Mouse (Mus musculus) gastrocnemius, adult 2 months (tissue): ENCODE data around the gene Asic2. TPM values are rescaled to one million over a fixed set of nuclear protein-coding genes. Genes with fewer than 3 reads are reported as not detected.

Source experiments
- DNase-seq: peaks from one replicate; pipeline ENCODE4 v3.0.0; 2022
- H3K27ac ChIP-seq: fragments of 200-600 bp; 2 replicates; pipeline ENCODE4 v1.8.1; 2022; ENCODE audit warnings: mild to moderate bottlenecking
- H3K4me3 ChIP-seq: fragments of 200-600 bp; 2 replicates; pipeline ENCODE4 v1.8.1; 2022; ENCODE audit warnings: mild to moderate bottlenecking, moderate library complexity
- CTCF ChIP-seq: fragments of 200-600 bp; IDR thresholded peaks from 2 replicates; pipeline ENCODE4 v1.8.1; 2022; ENCODE audit warnings: antibody characterized with exemption, mild to moderate bottlenecking, moderate library complexity
- intact Hi-C: fragments of 180-260 bp; cut with DNase I; formaldehyde crosslinking; loops from one replicate; pipeline ENCODE4 v1.15.1; 2025
- total RNA-seq, 2 experiments: library from RNA; stranded (reverse); gene quantifications; 2 replicates each; pipeline ENCODE4 v1.2.3; 2021

Asic2 gene
- total RNA-seq, 2 experiments from 2014 or later: 0.10 TPM; not detected in 1

DNA sequence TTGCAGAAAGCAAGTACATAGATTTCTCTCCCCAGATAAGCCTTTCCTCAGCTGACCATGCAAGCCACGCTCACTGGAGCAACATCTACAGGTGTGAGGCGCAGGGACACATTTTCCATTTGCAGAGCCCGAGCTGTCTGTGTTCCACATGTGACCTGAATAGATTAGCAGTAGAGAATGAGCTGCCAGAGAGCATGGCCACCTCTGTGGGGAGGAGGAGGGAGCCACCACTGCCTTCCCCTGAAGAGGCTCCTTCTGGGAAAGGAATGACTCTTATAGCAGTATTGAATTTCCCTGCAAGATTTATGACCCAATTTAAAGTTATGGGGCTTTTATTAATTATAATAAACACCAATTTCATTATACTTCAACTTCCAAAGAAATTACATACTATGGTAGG, 230.5 kb downstream of the Asic2 start:
- TF ChIP-seq CTCF: no peak
- no peak overlapping the region for H3K4me3 ChIP-seq
- DNase-seq: no peak
- intact Hi-C loops: no loop called here
- no peak overlapping the region for H3K27ac ChIP-seq

DNA sequence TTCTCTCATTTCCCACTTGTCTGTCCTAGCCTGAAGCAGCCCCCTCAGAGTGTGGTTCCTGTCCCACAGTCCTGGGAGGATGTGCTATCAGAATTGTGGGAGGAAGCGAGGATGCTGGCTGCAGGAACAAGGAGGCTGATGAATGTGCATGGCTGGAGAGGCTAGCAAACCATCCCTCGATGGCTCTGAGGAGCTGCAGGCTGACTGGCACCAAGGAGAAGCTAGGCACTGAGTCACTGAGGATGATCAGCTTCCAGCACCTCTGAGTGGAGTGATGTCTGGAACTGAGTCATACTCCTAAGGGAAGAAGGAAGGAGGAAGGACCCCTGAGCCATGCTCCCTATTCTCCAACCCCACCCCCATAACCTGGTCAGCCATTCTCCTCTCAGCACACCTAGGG, 246.2 kb downstream of the Asic2 start:
- no peak for TF ChIP-seq CTCF
- Histone ChIP-seq H3K27ac (no peak overlapping the region), H3K4me3 (no peak overlapping the region)
- intact Hi-C loops: no loop called here
- DNase-seq: no peak

DNA sequence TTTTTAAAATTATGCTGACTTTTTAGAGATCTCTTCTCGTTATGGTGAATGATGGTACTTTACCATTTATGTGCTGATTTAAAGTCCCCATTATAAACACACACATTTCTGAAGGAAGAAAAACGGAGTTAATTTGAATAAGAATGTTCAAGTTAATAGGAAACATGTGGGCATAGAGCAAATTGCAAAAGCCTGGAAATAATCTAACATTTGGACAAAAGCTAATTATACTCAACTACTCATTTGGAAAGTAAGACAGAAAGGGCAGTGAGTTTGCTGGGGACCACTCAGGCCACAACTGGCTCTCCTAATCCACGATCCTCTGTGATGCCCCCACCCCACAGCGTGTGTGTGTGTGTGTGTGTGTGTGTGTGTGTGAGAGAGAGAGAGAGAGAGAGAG, 253.5 kb downstream of the Asic2 start:
- intact Hi-C loops: no loop called here
- TF ChIP-seq CTCF: no peak
- Histone ChIP-seq H3K4me3 (no peak overlapping the region), H3K27ac (no peak overlapping the region)
- DNase-seq: no peak

DNA sequence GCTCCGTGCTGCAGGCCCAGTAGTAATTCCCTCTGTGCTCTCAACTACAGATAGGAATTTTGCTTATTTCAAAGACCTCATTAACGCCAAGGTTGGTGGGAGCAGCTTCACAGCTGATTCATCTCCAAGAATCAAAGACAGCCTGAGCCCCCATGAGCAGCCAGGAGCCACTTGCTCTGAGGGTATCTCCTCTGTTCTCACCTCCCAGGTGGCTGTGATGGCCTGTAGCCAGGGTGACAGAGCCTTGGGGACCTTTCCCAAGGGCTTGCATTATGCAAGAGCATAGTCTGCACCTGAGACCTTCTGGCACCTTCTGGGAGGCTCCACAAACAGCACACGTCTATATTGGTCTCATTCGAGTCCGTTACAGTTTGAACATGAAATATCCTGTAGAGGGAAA, 261.3 kb downstream of the Asic2 start:
- H3K4me3 ChIP-seq: no peak overlapping the region
- no peak overlapping the region for H3K27ac ChIP-seq
- no peak for TF ChIP-seq CTCF
- no peak for DNase-seq
- intact Hi-C loops: no loop called here

DNA sequence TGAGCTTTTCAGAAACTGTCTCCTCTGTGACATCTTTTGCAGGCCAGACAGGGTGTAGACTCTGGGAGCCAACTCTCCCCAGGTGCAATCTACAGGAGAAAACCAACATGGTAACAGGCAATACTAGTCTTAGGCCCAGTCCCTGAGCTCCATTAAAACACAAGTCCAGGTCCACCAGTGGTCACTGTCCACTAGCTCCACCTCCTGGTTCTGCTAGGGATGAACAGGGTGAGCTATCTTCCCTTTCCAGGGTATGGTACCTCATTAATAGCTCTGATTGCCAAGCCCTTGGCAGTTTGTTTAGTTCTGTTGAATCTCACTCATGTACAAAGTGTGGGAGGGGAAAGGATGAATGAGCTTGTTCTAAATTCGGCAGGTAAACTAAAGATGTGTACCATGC, 270.2 kb downstream of the Asic2 start:
- intact Hi-C loops: no loop called here
- TF ChIP-seq CTCF: peak; percentile 18; the same call in 1 of the 2 replicates

DNA sequence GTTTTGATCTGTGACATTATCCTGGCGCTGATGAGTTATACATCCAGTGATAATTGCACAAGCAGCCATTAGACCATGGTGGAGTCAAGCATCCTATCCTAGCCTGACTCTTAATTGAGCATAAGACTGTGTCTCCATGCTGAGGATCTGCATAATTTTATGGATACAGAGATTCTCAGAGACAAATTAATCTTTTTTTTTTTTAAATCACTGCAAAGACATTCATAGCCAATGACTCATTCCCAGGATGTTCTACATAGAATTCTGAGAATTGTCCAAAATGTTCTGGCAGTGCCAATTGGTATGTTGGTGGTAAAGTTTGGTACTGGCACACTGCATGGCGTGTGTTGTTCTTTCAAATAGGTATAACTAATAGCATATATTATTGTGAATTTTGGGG, 272.8 kb downstream of the Asic2 start:
- intact Hi-C loops: no loop called here
- no peak for DNase-seq
- Histone ChIP-seq H3K27ac (no peak overlapping the region), H3K4me3 (no peak overlapping the region)
- no peak for TF ChIP-seq CTCF

More for the DNA sequence above, 270.2 kb downstream of the Asic2 start:
- H3K4me3 ChIP-seq: no peak overlapping the region
- H3K27ac ChIP-seq: no peak overlapping the region
- DNase-seq: no peak

DNA sequence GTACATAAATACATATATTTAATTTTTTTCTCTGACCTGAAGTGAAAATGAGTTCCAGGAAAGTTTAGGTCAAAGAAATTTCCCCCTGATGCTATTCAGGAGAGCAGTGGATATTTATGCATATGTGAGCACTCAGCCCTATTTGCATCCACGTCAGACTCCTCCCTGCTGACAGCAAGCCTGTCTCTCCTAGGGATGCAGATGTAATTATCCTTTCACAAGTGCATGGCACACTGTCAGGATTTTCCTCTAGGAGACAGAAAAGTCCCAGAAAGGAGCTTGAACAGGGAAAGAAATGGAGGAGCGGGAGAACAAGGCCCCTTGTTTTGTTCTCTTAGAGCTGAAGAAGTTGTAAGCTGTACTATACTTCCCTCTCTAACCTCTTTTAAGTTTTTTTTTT, 287.7 kb downstream of the Asic2 start:
- DNase-seq: no peak
- no peak for TF ChIP-seq CTCF
- Histone ChIP-seq H3K27ac (no peak overlapping the region), H3K4me3 (no peak overlapping the region)
- intact Hi-C loops: no loop called here

DNA sequence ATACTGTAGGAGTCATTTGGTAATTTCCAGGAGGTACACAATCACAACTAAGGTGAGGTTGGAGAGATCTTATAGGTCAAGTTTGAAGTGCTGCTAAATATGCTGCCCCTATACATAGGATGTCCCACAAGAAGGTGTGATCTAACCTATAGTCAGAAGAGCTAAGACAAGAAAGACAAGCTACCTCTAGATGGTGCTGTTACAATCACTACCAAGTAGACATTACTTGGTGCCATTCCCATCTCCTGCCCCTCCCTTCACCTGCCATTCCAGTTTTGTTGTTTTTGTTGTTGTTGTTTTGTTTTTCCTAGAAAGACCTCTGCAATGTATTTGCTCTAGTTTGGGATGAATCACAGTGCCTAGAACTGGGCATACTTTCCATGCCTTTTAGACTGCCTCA, 296.5 kb downstream of the Asic2 start:
- intact Hi-C loops: no loop called here

DNA sequence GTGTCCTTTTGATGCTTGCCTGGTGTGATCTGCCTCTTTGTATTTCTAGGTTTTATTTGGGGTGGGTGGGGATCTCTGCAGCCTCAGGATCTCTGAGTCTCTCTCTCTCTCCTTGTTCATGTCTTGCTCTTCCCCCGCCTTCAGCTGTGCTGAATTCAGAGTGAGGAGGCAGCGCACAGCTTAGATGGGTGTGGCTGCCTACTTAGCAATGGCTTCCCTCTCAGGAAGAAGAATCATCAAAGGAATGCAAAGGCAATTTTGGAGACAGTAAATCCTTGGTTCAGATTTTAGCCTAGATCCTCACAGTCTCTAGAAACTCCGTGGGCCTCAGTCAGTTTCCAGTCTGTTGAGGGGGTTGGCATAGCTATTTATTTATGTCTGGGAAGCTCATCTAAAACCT, 297.8 kb downstream of the Asic2 start:
- no peak for TF ChIP-seq CTCF
- intact Hi-C loops: no loop called here

More for the DNA sequence above, 296.5 kb downstream of the Asic2 start:
- H3K27ac ChIP-seq: no peak overlapping the region
- DNase-seq: no peak
- TF ChIP-seq CTCF: no peak; the same call in 1 of the 2 replicates
- no peak overlapping the region for H3K4me3 ChIP-seq

DNA sequence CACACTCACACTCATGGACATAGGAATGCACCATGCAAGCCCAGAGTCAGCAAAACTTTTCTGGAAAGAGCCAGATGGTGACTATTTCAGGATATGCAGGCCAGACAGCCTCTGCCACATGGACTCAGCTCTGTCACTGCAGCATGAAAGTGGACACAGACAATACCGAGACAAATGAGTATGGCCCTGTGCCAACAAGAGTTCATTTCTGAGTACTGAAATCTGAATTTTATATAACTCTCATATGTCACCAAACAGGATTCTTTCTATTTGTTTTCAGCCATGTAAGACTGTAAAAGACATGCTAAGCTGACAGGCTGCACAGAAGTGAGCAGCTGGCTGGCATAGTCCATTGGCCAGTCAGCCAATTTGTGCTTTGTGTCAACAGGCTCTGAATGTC, 309.4 kb downstream of the Asic2 start:
- no peak for DNase-seq
- Histone ChIP-seq H3K27ac (no peak overlapping the region), H3K4me3 (no peak overlapping the region)
- TF ChIP-seq CTCF: no peak
- intact Hi-C loops: no loop called here

More for the DNA sequence above, 297.8 kb downstream of the Asic2 start:
- DNase-seq: no peak
- H3K27ac ChIP-seq: no peak overlapping the region
- H3K4me3 ChIP-seq: no peak overlapping the region

DNA sequence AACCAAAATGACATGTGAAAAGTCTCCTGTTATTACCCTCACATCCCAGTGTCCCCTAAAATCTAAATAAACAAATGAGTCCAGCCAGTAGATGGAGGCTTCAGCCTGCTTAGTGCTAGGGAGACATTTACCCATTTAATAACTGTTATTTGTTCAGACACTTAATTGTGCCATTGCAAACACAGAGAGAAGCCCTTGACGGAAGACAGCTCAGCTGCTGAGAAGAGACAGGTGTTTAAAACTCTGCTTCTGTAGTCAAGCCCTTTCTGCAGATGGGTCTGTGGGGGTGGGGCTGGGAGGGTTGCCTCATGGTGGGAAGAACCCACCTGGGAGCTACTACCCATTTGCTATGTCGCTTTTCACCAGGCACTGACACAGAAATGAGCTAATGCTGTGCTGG, 311.1 kb downstream of the Asic2 start:
- H3K4me3 ChIP-seq: no peak overlapping the region
- DNase-seq: no peak
- H3K27ac ChIP-seq: no peak overlapping the region
- TF ChIP-seq CTCF: no peak
- intact Hi-C loops: no loop called here

DNA sequence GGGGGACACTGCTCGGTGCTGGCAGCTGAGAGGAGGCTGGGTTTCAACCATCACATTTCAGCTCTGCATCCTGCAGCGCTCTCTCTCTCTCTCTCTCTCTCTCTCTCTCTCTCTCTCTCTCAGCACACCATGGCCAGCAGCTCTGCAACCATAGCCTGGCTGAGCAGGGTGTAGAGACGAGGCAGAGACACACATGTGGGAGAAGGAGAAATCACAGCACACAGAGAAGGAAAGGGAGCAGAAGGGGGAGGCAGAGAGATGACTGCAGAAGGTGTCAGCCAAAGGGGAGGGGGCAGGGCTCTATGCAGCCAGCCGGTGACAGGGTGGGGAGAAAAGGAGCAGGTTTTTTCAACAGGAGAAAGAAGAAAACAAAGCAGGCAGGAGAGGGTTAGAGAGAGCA, 320.4 kb downstream of the Asic2 start:
- DNase-seq: no peak
- no peak overlapping the region for H3K4me3 ChIP-seq
- no peak for TF ChIP-seq CTCF
- intact Hi-C loops: no loop called here
- H3K27ac ChIP-seq: no peak overlapping the region

DNA sequence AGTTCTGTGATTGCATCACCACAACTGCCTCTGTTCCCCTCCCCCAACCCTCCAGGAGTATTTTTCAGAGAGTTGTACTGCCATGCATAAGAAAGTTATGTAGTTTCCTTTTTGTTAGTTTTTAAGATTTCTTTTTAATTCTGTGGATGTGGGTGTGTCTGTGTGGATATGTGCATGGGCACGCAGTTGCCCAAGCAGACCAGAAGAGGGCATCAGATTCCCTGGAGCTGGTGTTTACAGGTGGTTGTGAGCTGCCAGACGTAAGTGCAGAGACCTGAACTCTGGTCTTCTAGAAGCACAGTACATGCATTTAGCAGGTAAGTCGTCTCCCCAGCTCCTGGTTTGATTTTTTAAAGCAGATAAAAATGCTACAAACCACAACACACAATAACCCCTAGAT, 322.7 kb downstream of the Asic2 start:
- no peak overlapping the region for H3K4me3 ChIP-seq
- TF ChIP-seq CTCF: no peak
- H3K27ac ChIP-seq: no peak overlapping the region
- intact Hi-C loops: no loop called here
- DNase-seq: no peak

DNA sequence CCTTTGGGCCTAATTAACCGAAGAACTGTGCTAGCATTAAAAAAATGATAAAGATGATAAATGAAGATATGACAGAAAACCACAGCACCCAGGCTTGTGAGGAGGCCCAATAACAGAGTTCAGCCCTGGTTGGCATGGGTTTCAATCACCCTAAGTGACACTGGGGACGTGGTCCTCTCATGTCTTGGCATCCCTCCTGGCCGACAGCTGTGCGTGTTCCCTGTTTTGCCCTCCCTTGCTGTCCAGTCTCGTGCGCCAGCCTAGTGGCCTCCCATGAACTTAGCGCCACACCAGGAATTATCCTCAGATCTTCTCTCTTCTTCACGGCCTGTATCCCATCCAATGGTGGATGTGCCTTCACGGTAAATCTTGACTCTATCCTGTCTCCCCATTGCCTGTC, 331.9 kb downstream of the Asic2 start:
- no peak for DNase-seq
- Histone ChIP-seq H3K4me3 (no peak overlapping the region), H3K27ac (no peak overlapping the region)
- intact Hi-C loops: no loop called here
- TF ChIP-seq CTCF: no peak
